Mouse (Mus musculus): ENCODE data around the gene G2e3. TPM values are rescaled to one million over a fixed set of nuclear protein-coding genes. Genes with fewer than 3 reads are reported as not detected.

G2e3 gene
- 40.5 and 41.5 TPM in 2 replicates for polyA plus RNA-seq (2014; fragmentation: Nextera tagmentation; extraction: Ambion mirVana)

DNA sequence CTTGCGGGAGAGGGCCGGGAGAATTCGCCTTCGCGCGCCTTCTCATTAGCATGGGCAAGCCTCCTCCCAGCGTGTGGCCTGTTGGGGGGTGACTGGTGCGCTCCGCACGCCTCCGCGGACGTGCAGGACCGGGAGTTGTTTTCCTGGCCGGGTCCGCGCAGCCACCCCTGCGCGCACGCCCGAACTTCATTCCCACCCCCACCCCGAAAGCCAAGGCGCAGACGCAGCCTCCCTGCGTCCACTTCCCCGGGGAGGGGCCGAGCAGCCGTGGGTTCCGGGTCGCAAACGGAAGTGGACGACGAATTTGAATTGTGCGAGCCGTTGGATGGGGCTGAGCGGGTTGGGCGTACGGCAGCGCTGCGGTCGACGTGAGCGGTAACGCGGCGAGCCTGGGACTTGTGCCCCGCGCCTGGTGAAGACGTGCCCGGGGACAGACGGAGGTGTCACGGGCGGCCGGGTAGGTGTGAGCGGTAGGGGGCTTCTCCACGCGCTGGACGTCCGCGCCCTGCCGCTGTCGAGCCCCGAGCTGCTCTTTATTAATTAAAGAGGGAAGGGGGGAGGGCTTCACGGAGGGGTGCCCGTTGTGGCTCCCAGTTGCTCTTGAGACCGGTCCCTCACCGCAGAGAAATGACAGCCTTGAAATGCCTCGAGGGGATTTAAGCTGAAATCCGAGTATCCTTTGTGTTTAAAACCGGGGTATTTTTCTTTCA is at the start of gene G2e3:
G2e3 (plus strand) TSS at position 74 of the 710 bp plus-strand sequence.
- no peaks in the 10 kb centered on the region for H3K9me3 ChIP-seq (ENCODE audit: low read depth, low read length)
- peak; percentile 97 for ATAC-seq (ENCODE audit: insufficient read depth)
- under 1% methylated on average over 70 of the region's 70 CpGs for WGBS
- no peak for TF ChIP-seq CTCF (IDR thresholded peaks at IDR 0.05; ENCODE audit: low read depth)
- peak within 1 kb of the TSS; percentile 97 for H3K27ac ChIP-seq (ENCODE audit: low read depth)
- 0 out of 2 replicates have a peak, but pooled peaks cover 7% of the 10 kb centered on the region for H3K4me1 ChIP-seq (ENCODE audit: insufficient read depth)
- H3K27me3 ChIP-seq (ENCODE audit: insufficient read depth, low read length): no peaks in the 10 kb centered on the region
- peak within 1 kb of the TSS; percentile 70 for H3K4me3 ChIP-seq (ENCODE audit: low read depth, low read length)
- peak within 1 kb of the TSS; percentile 89 for H3K9ac ChIP-seq
- peaks cover 14% of the 10 kb centered on the region for H3K36me3 ChIP-seq (ENCODE audit: insufficient read depth)
- peak within 1 kb of the TSS; percentile 71 for H3K4me2 ChIP-seq
- DNase-seq: peak; percentile 96

DNA sequence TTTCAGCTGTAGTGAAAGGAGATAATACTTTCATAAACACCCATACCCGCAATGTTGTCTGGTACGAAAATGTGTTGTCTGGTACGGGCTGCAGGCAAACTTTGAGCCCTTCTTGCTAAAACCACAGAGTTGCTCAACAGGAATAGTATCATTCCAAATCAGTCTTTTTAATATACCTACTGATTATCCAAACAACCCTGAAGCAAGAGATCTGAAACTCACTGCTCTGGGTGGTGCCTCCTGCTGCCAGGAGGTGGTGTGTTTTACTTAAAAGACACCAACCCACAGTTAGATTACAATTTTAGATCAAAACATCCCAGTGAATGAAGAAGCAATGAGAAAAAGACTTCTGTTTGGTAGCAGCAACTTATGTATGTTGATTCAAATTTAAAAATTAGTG is 24.3 kb upstream of the G2e3 start:
- Histone ChIP-seq H3K9me3 (ENCODE audit: low read depth, low read length) (no peaks in the 10 kb centered on the region), H3K27ac (ENCODE audit: low read depth) (no peak overlapping the region), H3K4me1 (ENCODE audit: insufficient read depth) (no peaks in the 10 kb centered on the region), H3K36me3 (ENCODE audit: insufficient read depth) (no peaks in the 10 kb centered on the region), H3K4me3 (ENCODE audit: low read depth, low read length) (no peak overlapping the region), H3K27me3 (ENCODE audit: insufficient read depth, low read length) (no peaks in the 10 kb centered on the region), H3K9ac (no peak overlapping the region), H3K4me2 (no peak overlapping the region)
- TF ChIP-seq CTCF (IDR thresholded peaks at IDR 0.05; ENCODE audit: low read depth): peak; percentile 15; the same call in 1 of the 2 replicates
- 73% methylated on average over 3 of the region's 3 CpGs for WGBS
- no peak for DNase-seq
- ATAC-seq (ENCODE audit: insufficient read depth): no peak

GRCm38 (mm10) chr12:51326819-51327218 is 21.0 kb upstream of the G2e3 start:
- no peaks in the 10 kb centered on the region for H3K27me3 ChIP-seq (ENCODE audit: insufficient read depth, low read length)
- ATAC-seq (ENCODE audit: insufficient read depth): no peak
- H3K4me1 ChIP-seq (ENCODE audit: insufficient read depth): no peaks in the 10 kb centered on the region
- WGBS: 68% methylated on average over 3 of the region's 3 CpGs
- no peak overlapping the region for H3K4me2 ChIP-seq
- H3K36me3 ChIP-seq (ENCODE audit: insufficient read depth): no peaks in the 10 kb centered on the region
- no peak overlapping the region for H3K9ac ChIP-seq
- peak; percentile 57 for DNase-seq
- no peak overlapping the region for H3K27ac ChIP-seq (ENCODE audit: low read depth)
- no peak for TF ChIP-seq CTCF (IDR thresholded peaks at IDR 0.05; ENCODE audit: low read depth)
- H3K9me3 ChIP-seq (ENCODE audit: low read depth, low read length): no peaks in the 10 kb centered on the region
- H3K4me3 ChIP-seq (ENCODE audit: low read depth, low read length): no peak overlapping the region

GRCm38 (mm10) chr12:51337014-51337413 is 10.8 kb upstream of the G2e3 start:
- Histone ChIP-seq H3K9ac (no peak overlapping the region), H3K27me3 (ENCODE audit: insufficient read depth, low read length) (no peaks in the 10 kb centered on the region), H3K4me3 (ENCODE audit: low read depth, low read length) (no peak overlapping the region), H3K27ac (ENCODE audit: low read depth) (no peak overlapping the region), H3K9me3 (ENCODE audit: low read depth, low read length) (no peaks in the 10 kb centered on the region), H3K4me2 (no peak overlapping the region), H3K4me1 (ENCODE audit: insufficient read depth) (no peaks in the 10 kb centered on the region), H3K36me3 (ENCODE audit: insufficient read depth) (no peaks in the 10 kb centered on the region)
- DNase-seq (no peak), ATAC-seq (ENCODE audit: insufficient read depth) (no peak)
- TF ChIP-seq CTCF (IDR thresholded peaks at IDR 0.05; ENCODE audit: low read depth): no peak
- WGBS: 74% methylated on average over 1 of the region's 1 CpGs

DNA sequence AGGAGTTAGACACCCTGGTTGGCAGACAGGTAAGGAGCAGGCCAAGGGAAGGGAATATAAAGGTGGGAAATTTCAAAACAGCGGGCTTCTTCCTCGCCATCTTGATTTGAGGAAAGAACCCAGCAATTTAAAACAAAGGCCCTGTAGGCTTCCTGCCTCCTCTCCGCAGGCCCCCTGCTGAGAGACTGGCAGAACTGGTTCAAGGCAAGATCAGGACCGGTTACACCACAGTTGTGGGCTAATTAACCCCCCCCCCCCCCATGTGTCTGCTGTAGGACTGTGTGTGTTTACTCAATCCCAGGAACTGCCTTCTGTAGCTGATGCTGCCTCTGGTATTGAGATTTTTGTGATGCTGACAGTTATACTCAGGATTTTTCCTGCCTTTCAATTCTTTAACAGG is 1.7 kb upstream of the G2e3 start:
- Histone ChIP-seq H3K4me2 (no peak overlapping the region), H3K9ac (no peak overlapping the region), H3K27ac (ENCODE audit: low read depth) (no peak overlapping the region), H3K9me3 (ENCODE audit: low read depth, low read length) (no peaks in the 10 kb centered on the region), H3K27me3 (ENCODE audit: insufficient read depth, low read length) (no peaks in the 10 kb centered on the region), H3K4me3 (ENCODE audit: low read depth, low read length) (no peak overlapping the region), H3K36me3 (ENCODE audit: insufficient read depth) (no peaks in the 10 kb centered on the region), H3K4me1 (ENCODE audit: insufficient read depth) (0 out of 2 replicates have a peak, but pooled peaks cover 7% of the 10 kb centered on the region)
- ATAC-seq (ENCODE audit: insufficient read depth) (no peak), DNase-seq (peak; percentile 36)
- no peak for TF ChIP-seq CTCF (IDR thresholded peaks at IDR 0.05; ENCODE audit: low read depth)
- 44% methylated on average over 4 of the region's 4 CpGs for WGBS

GRCm38 (mm10) chr12:51348698-51348998 is 787 bp downstream of the G2e3 start:
- H3K27me3 ChIP-seq (ENCODE audit: insufficient read depth, low read length): no peaks in the 10 kb centered on the region
- no peaks in the 10 kb centered on the region for H3K9me3 ChIP-seq (ENCODE audit: low read depth, low read length)
- H3K27ac ChIP-seq (ENCODE audit: low read depth): peak overlapping the region; percentile 97
- under 1% methylated on average over 10 of the region's 10 CpGs for WGBS
- no peak for TF ChIP-seq CTCF (IDR thresholded peaks at IDR 0.05; ENCODE audit: low read depth)
- H3K4me3 ChIP-seq (ENCODE audit: low read depth, low read length): peak overlapping the region; percentile 70
- H3K4me2 ChIP-seq: peak overlapping the region; percentile 71
- peak overlapping the region; percentile 89 for H3K9ac ChIP-seq
- DNase-seq (peak; percentile 9), ATAC-seq (ENCODE audit: insufficient read depth) (peak; percentile 23; the same call in 1 of the 2 replicates)
- H3K4me1 ChIP-seq (ENCODE audit: insufficient read depth): 0 out of 2 replicates have a peak, but pooled peaks cover 7% of the 10 kb centered on the region
- peaks cover 19% of the 10 kb centered on the region for H3K36me3 ChIP-seq (ENCODE audit: insufficient read depth)

- H3K36me3 ChIP-seq (ENCODE audit: insufficient read depth): peaks cover 78% of the 10 kb centered on the region
Measured at GRCm38 (mm10) chr12:51355296-51355695, 7.4 kb downstream of the G2e3 start.

More at GRCm38 (mm10) chr12:51355296-51355695, 7.4 kb downstream of the G2e3 start:
- no peak overlapping the region for H3K27ac ChIP-seq (ENCODE audit: low read depth)
- no peak overlapping the region for H3K4me3 ChIP-seq (ENCODE audit: low read depth, low read length)
- H3K9ac ChIP-seq: no peak overlapping the region
- H3K4me1 ChIP-seq (ENCODE audit: insufficient read depth): 0 out of 2 replicates have a peak, but pooled peaks cover 4% of the 10 kb centered on the region
- DNase-seq (peak; percentile 40), ATAC-seq (ENCODE audit: insufficient read depth) (no peak)
- no peaks in the 10 kb centered on the region for H3K9me3 ChIP-seq (ENCODE audit: low read depth, low read length)
- no peak overlapping the region for H3K4me2 ChIP-seq
- no peaks in the 10 kb centered on the region for H3K27me3 ChIP-seq (ENCODE audit: insufficient read depth, low read length)
- 70% methylated on average over 8 of the region's 8 CpGs for WGBS
- TF ChIP-seq CTCF (IDR thresholded peaks at IDR 0.05; ENCODE audit: low read depth): no peak
